Mouse (Mus musculus) testis, adult 2 months (tissue): ENCODE results near the gene Surf2.

Experiments used
- CTCF ChIP-seq: fragments of 200-500 bp; IDR thresholded peaks from 2 replicates; pipeline ENCODE4 v1.5.1; 2012; ENCODE audit warnings: low read depth, mild to moderate bottlenecking, inconsistent platforms, low read length, moderate library complexity; ENCODE audit not compliant: control insufficient read depth, insufficient read depth, insufficient replicate concordance
- POLR2A ChIP-seq: fragments of 200-500 bp; IDR thresholded peaks from 2 replicates; pipeline ENCODE4 v1.6.1; 2012; ENCODE audit warnings: low read depth, mild to moderate bottlenecking, inconsistent platforms, low read length, moderate library complexity; ENCODE audit not compliant: control insufficient read depth

GRCm38 (mm10) chr2:26912253-26912770 lies 3.9 kb upstream of the Surf2 start:
- TF ChIP-seq CTCF (no peak), POLR2A (no peak)
